Mouse (Mus musculus) lung, embryonic 16.5 days (tissue): ENCODE results near the gene Adgb. TPM values are rescaled to one million over a fixed set of nuclear protein-coding genes. Genes with fewer than 3 reads are reported as not detected.

Experiments used
- ATAC-seq: fragments of 200-750 bp; cut with Nextera tagmentation; 2 replicates; pipeline ENCODE4 v1.8.0; 2017; ENCODE audit warnings: low read depth, mild to moderate bottlenecking, moderate library complexity
- H3K27ac ChIP-seq: fragments of 300-500 bp; sonication (generic); 2 replicates; pipeline ENCODE4 v1.5.1; 2014; ENCODE audit warnings: mild to moderate bottlenecking, control low read depth, low read length
- H3K27me3 ChIP-seq: fragments of 300-500 bp; sonication (generic); 2 replicates; pipeline ENCODE4 v1.6.1; 2014; ENCODE audit warnings: low read depth, low read length, mixed read lengths; ENCODE audit not compliant: control insufficient read depth, insufficient read depth
- H3K36me3 ChIP-seq: fragments of 300-500 bp; sonication (generic); 2 replicates; pipeline ENCODE4 v1.6.1; 2014; ENCODE audit warnings: low read length; ENCODE audit not compliant: control insufficient read depth, insufficient read depth
- H3K4me1 ChIP-seq: fragments of 300-500 bp; sonication (generic); replicated peaks from 2 replicates; pipeline ENCODE4 v1.6.1; 2014; ENCODE audit warnings: low read length, mixed read lengths; ENCODE audit not compliant: control insufficient read depth, insufficient read depth
- H3K4me2 ChIP-seq: fragments of 300-500 bp; sonication (generic); 2 replicates; pipeline ENCODE4 v1.6.1; 2014; ENCODE audit warnings: low read depth, low read length, control low read depth
- H3K4me3 ChIP-seq: fragments of 300-500 bp; sonication (generic); 2 replicates; pipeline ENCODE4 v1.5.1; 2014; ENCODE audit warnings: mild to moderate bottlenecking, low read length, control low read depth
- H3K9ac ChIP-seq: fragments of 300-500 bp; sonication (generic); 2 replicates; pipeline ENCODE4 v1.6.1; 2014; ENCODE audit warnings: low read length, control low read depth
- H3K9me3 ChIP-seq: fragments of 300-500 bp; sonication (generic); 2 replicates; pipeline ENCODE4 v1.6.1; 2016; ENCODE audit warnings: low read length; ENCODE audit not compliant: control insufficient read depth
- WGBS: fragments of 180-500 bp; shearing (Covaris S2); extraction: QIAGEN DNeasy Blood & Tissue Kit; methylation state at CpG from one replicate; pipeline ENCODE4 v1.1.7; 2014; 5-methylcytosine and 5-hydroxymethylcytosine counted together
- polyA plus RNA-seq: library from polyadenylated mRNA; unstranded; fragments of >200 nt; fragmentation: Nextera tagmentation; extraction: Ambion mirVana; gene quantifications from 2 replicates; pipeline ENCODE4 v1.2.1, GENCODE M21; 2015

Gene Adgb
- polyA plus RNA-seq, 1 experiment from 2014 or later: 1.1 TPM

- Histone ChIP-seq H3K36me3 (no peaks in the 10 kb centered on the region), H3K27ac (no peak overlapping the region), H3K4me2 (no peak overlapping the region), H3K4me1 (no peaks in the 10 kb centered on the region), H3K4me3 (no peak overlapping the region), H3K27me3 (no peaks in the 10 kb centered on the region), H3K9ac (no peak overlapping the region), H3K9me3 (no peaks in the 10 kb centered on the region)
- ATAC-seq: no peak
- WGBS: 49% methylated on average over 8 of the region's 8 CpGs
Measured at GRCm38 (mm10) chr10:10300915-10301439, 171.1 kb downstream of the Adgb start.

- Histone ChIP-seq H3K4me2 (no peak overlapping the region), H3K36me3 (no peaks in the 10 kb centered on the region), H3K27me3 (no peaks in the 10 kb centered on the region), H3K4me1 (no peaks in the 10 kb centered on the region), H3K27ac (no peak overlapping the region), H3K9me3 (no peaks in the 10 kb centered on the region), H3K9ac (no peak overlapping the region), H3K4me3 (no peak overlapping the region)
- ATAC-seq: no peak
- WGBS: 85% methylated on average over 4 of the region's 4 CpGs
Measured at GRCm38 (mm10) chr10:10299987-10300386, 172.1 kb downstream of the Adgb start.

DNA sequence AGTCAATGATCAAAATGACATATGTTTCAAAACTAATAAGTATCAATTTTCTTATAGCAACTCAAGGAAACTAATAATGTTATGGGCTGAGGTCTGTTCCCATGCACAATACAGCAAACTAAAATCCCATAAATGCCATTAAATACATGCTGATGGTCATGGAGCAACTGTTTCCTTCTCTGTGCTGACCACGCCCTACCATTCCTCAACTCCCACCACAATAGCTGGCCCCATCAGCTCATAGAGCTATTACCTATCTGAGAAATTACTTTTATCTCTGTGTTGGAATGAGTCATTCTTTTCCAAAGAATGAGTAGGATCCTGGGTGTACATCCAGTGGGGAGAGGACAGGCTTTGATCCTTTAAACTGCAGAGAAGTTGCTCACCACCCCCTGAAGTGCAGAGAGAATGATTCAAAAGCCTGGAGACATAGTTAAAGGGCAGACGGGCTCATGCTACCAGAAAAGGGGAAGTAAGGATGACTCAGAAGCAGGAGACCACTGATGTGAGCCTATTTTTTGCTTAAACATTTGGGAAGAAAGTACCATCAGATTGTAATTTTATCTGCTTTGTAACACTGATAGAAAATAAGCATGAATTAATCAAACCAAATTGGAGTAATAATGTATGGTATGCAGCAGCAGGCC is 184.8 kb downstream of the Adgb start:
- Histone ChIP-seq H3K4me1 (no peaks in the 10 kb centered on the region), H3K9me3 (no peaks in the 10 kb centered on the region), H3K9ac (no peak overlapping the region), H3K36me3 (no peaks in the 10 kb centered on the region), H3K4me3 (no peak overlapping the region), H3K4me2 (no peak overlapping the region), H3K27me3 (no peaks in the 10 kb centered on the region), H3K27ac (no peak overlapping the region)
- 72% methylated on average over 2 of the region's 2 CpGs for WGBS
- ATAC-seq: no peak

Other genes with a start within 250 kb of the Adgb start
- 18.9 and 19.1 TPM in 2 replicates for gene Rab32, start 85.9 kb upstream of the Adgb start, polyA plus RNA-seq
- not detected in 2 replicates for gene Gm10944, start 209.0 kb upstream of the Adgb start, polyA plus RNA-seq